Mouse (Mus musculus): ENCODE results near the gene Etfbkmt.
"Not testable (repeated sequence)": the region's sequence is repeated elsewhere in the genome, so short reads cannot be mapped to it uniquely, and the experiment has no call there.

The Etfbkmt gene

GRCm38 (mm10) chr6:149174932-149175570 lies 35.4 kb downstream of the Etfbkmt start:
- in situ Hi-C loops (cut with MboI; ENCODE audit: low sequenced_read_pairs) = no loop called here

GRCm38 (mm10) chr6:149179064-149179463 lies 39.4 kb downstream of the Etfbkmt start:
- in situ Hi-C loops (cut with MboI; ENCODE audit: low sequenced_read_pairs) = no loop called here

- in situ Hi-C loops (cut with MboI; ENCODE audit: low sequenced_read_pairs) = no loop called here
Measured at GRCm38 (mm10) chr6:149184007-149184406, 44.4 kb downstream of the Etfbkmt start.

- in situ Hi-C loops (cut with MboI; ENCODE audit: low sequenced_read_pairs) = no loop called here
Measured at GRCm38 (mm10) chr6:149187371-149187770, 47.7 kb downstream of the Etfbkmt start.

GRCm38 (mm10) chr6:149188041-149188924 lies 48.6 kb downstream of the Etfbkmt start, which contains the start of gene Amn1:
Amn1 (minus strand) TSS chr6:149188712.
- in situ Hi-C loops (cut with MboI; ENCODE audit: low sequenced_read_pairs) = no loop called here

- in situ Hi-C loops (cut with MboI; ENCODE audit: low sequenced_read_pairs) = no loop called here
Measured at GRCm38 (mm10) chr6:149188925-149189257, 49.2 kb downstream of the Etfbkmt start.

- in situ Hi-C loops (cut with MboI; ENCODE audit: low sequenced_read_pairs) = no loop called here
Measured at GRCm38 (mm10) chr6:149189340-149189922, 49.8 kb downstream of the Etfbkmt start.

GRCm38 (mm10) chr6:149191951-149192350 lies 52.3 kb downstream of the Etfbkmt start:
- in situ Hi-C loops (cut with MboI; ENCODE audit: low sequenced_read_pairs) = not testable (repeated sequence)

GRCm38 (mm10) chr6:149193276-149193905 lies 53.7 kb downstream of the Etfbkmt start:
- in situ Hi-C loops (cut with MboI; ENCODE audit: low sequenced_read_pairs) = no loop called here

- in situ Hi-C loops (cut with MboI; ENCODE audit: low sequenced_read_pairs) = no loop called here
Measured at GRCm38 (mm10) chr6:149197116-149197515, 57.5 kb downstream of the Etfbkmt start.

- in situ Hi-C loops (cut with MboI; ENCODE audit: low sequenced_read_pairs) = no loop called here
Measured at GRCm38 (mm10) chr6:149198572-149198971, 58.9 kb downstream of the Etfbkmt start.
